Mouse (Mus musculus): ENCODE measurements around the gene Rnf213. TPM values are rescaled to one million over a fixed set of nuclear protein-coding genes. Genes with fewer than 3 reads are reported as not detected.

Rnf213 gene
- polyA plus RNA-seq, 1 experiment, result 8.9 TPM

DNA sequence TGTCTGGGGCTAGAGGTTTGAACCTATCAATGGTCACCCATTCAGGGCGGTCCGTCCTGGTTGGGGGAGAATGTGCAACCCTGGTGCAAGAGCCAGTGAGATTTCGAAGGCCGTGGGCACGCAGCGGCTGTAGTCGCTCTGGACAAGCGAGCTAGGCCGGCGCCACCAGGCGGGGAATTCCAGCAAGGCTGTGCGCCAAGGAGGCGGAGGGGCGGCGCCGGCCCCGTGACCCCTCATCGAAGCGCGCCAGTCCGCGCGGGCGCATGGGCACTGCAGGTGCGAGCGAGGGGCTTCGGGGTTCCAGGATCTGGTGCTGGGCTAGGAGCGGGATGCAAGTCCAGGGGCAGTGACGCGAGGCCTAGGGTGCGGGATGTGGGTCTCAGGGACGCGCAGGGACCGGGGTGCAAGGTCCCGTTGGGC lies 3.0 kb upstream of the Rnf213 start:
- DNase-seq (ENCODE audit: extremely low spot score in 1 of 2, low spot score in 1 of 2), result peak in 1 of 2 experiments; percentile 42

DNA sequence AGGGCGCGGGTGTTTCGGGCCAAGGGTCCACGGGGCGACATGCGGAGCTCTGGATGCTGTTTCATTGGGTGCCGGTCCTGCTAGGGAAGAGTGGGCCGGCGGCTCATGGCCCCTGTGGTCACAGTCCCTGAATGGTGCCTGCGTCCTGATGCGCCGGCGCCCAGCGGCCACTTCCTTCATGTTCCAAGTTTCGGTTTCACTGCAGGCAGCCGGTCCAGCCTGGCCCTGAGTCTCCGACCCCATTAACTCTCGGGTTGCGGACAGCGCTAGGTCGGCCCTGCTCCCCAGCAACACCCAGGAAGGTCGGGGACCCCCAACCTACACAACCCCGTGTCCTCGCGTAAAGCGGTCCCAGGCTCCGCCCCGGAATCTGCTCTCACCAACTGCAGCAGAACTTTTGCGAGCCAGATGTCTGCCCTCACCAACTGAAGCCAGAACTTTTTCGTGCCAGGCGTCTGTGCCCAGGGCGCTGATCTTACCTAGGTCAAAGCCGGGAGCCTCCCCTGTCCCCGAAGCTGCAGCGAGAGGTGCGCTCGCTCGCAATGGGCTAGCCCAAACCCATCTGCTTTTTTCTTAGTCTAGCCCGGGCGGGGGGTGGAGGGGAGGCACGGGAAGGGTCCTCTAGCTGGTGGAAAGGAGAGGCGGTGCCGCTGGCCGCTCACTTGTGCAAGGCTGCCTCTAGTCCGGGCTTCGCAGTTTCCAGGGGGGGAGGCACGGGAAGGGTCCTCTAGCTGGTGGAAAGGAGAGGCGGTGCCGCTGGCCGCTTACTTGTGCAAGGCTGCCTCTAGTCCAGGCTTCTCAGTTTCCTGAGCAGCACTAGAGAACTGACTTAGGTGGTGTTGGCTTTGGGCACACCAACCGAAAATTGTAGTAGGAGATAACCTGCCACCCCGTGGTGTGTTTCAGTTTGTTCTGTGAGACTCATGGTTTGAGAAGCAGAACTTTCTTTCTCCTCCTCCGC lies 2.3 kb upstream of the Rnf213 start:
- DNase-seq (ENCODE audit: extremely low spot score in 1 of 2, low spot score in 1 of 2), result peak in 1 of 2 experiments; percentile 46

DNA sequence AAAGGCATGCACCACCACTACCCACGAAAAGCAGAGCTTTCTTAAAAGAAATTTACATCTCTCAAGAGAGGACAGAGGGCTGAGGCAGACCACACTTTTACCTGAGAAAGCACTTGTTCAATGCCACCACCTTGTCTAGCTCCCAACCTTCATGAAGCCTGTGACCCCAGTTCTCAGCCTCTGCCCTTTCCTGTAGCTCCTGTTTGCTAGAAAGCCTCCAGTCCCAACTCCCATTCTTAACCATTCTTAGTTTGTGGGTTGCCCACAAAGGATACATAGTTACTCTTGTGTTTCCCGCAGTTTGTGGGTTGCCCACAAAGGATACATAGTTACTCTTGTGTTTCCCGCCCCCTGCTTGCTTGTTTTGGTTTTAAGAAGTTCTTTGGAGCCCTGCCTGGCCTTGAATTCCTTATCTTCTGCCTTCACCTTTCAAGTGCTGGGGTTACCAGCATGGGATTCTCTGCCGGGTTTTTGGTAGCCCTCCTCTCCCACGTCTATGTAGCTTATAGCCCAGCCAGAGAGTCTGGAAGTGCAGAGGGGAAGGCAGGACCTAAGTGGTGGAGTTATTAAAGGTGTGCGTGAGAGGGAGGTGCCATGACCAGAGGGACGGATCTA lies 1.4 kb upstream of the Rnf213 start:
- DNase-seq (ENCODE audit: extremely low spot score in 1 of 2, low spot score in 1 of 2), result no peak

DNA sequence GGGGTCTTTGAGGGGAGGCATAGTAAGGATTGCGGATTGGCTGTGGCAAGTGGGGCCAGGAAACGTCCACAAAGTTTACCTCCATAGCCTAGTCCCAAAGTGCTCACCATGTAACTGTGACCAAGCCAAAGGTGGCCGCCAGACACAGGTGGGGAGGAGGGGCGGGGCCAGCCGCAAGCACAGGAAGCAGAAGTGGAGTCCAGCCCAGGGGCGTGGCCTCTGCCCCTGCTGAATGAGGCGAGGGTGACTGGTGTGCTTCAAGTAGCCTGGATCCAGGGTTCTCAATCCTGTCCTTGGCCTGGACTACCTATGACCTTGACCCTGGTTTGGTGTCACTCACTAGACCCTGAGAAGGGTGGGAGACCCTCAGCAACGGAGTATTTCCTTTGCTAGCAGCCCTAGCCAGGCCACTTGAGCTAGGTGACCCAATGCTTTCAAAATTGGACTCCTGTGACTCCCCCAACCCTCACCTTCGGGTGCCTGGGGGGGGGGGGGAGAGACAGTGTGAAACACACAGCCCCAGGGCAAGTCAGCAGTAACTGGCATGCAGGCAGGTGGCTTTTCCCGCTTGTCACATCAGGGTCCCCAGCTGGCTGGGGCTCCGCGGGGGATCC lies 792 bp upstream of the Rnf213 start:
- DNase-seq (ENCODE audit: extremely low spot score in 1 of 2, low spot score in 1 of 2), result no peak

DNA sequence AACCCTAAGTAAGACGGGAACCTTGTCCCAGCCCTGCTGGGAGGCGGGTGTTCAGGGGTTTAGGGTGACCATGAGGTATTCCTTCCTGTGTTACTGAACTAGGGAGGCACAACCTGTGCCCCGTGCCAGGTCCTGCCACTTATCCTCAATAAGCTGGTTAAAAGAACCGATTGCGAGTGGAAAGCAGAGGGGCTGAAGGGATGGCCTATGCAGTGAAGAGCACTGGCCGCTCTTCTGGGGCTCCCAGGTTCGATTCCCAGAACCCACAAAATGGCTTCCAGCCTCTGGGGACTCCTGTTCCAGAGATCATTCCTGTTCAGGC lies 544 bp downstream of the Rnf213 start:
- no peak for DNase-seq (ENCODE audit: extremely low spot score in 1 of 2, low spot score in 1 of 2)

DNA sequence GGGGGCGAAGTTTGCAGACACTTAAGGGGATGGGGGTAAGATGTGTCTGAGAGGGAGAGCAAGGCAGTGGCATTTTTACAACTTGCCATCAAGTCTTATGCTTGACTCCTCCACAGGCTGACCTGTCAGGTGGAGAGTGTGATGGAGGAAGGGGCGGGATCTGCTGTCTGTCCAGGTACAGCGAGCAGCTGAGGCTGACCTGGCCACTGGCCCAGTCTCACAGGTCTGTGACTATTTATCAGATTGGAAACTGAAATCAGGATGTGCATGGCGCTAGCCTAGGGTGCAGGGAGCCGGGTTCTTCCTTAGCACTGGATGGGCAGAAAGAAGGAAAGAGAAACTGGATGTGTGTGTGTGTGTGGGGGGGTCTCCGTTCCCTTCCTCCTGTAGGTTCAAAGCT lies 1.3 kb downstream of the Rnf213 start:
- no peak for DNase-seq (ENCODE audit: extremely low spot score in 1 of 2, low spot score in 1 of 2)

DNA sequence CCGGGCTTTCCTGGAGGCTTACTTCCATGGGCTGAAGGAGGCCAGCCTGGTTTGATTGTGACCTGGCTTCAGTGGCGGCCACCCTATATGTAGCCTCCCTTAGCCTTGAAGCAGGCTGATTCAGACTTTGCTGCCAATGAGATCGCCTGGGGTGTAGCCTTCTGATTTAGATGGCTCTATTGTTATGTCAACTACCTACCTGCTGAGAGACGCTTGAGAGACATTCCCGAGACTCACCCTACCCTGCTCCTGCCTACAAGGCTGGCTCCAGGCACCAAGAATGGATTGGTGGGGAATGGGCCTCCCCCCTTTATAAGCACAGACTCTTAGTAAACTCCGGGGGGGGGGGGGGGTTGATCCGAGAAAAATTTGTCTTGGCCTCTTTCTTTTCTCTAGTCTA lies 2.5 kb downstream of the Rnf213 start:
- no peak for DNase-seq (ENCODE audit: extremely low spot score in 1 of 2, low spot score in 1 of 2)

DNA sequence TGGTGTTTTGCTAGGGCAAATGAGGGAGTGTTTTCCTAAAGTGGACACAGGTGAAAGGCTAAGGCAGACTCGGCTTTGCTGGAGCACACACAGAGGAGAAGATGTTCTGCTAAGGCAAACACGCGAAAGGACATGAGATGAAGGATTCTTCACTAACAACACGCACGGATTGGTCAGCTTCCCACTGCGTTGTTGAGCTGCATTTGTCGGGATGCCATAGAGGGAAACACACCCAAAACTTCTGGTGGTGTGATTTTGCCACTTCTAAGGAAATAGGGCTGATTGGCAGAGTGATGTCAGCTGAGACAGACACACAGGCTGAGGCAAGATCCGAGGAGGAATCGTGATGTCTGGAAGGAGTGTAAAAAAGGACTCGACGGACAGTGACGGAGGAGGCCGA lies 3.0 kb downstream of the Rnf213 start:
- no peak for DNase-seq (ENCODE audit: extremely low spot score in 1 of 2, low spot score in 1 of 2)

DNA sequence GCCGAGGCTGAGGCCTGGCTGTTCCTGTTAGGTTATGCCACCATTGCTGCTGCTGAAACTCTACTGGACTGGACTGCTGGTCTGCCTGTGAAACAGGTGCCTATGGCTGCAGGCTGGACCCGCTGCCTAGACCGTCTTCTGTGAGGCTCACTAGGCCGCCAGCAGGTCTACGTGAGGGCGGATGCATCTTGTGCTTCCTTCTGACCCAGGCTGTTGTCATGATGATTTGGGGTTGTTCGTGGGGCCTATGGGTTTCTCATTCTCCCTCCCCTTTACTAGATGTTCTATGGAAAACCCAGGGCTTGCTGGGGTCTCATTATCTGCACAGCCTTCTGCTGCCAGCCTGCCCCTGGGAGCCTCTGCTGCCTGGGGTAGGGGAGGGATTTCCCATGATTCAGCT lies 3.6 kb downstream of the Rnf213 start:
- DNase-seq (ENCODE audit: extremely low spot score in 1 of 2, low spot score in 1 of 2), result no peak

DNA sequence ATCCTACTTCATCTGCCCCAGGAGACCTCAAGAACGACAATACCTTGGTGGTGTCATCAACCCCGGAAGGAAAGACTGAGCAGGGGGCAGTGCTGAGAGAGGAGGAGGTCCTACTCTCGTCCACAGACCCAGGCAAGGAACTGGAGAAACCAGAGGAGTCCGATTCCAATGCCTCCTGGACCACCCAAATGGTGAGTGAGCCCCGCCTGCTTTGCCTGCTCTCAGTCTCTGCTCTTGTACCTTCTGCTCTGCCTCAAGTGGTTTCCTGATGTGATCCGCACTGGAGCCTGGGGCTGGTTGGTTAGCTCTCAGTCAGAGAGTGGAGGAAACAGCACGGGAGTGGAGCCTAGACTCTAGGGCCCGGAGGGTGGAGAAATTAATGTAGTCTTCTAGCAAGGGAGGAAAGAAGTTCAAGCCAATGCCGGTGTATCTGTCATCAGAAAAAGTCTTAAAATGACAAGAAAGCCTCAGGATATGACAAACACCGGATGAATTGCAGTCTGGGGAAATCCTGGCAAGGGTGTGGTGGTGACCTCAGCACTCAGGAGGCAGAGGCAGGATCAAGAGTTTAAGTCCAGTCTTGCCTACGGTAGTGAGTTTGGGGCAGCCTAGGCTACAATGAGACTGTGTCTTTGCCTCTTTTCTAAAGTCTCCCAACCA lies 9.7 kb downstream of the Rnf213 start:
- no peak for DNase-seq (ENCODE audit: extremely low spot score in 1 of 2, low spot score in 1 of 2)

DNA sequence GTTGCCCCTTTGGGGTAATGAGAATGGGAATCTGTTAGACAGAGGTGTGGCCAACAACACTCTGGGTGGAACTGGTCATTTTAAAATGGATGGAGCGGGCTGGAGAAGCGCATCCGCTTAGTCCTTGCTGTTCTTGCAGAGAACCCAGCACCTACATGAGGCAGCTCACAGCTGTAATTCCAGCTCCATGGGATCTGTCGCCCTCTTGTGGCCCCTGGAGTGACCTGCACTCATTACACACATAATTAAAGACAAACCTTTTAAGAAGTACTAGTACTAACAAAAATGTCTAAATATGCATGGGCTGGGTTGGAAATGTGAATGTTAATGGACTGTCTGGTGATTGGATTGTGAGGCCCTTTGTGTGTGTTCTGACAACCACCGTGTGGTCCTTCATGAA lies 11.7 kb downstream of the Rnf213 start:
- no peak for DNase-seq (ENCODE audit: extremely low spot score in 1 of 2, low spot score in 1 of 2)

DNA sequence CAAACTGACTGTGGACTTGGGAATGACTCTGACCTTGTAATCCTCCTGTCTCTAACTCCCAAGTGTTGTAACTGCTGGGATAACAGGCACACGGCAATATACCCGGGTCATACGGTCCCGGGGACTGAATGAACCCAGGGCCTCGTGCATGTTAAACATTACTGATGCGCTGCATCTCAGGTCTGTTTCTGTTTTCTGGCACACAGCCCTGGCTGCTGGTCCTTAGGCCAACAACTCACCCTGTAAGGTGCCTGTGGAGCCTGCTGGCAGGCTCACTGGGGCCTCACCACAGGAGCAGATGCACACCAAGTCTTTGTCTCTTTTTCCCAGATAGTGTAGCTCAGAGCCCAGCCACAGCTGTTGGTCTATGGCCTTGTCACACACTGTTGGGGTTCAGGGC lies 14.5 kb downstream of the Rnf213 start:
- DNase-seq (ENCODE audit: extremely low spot score in 1 of 2, low spot score in 1 of 2), result no peak

DNA sequence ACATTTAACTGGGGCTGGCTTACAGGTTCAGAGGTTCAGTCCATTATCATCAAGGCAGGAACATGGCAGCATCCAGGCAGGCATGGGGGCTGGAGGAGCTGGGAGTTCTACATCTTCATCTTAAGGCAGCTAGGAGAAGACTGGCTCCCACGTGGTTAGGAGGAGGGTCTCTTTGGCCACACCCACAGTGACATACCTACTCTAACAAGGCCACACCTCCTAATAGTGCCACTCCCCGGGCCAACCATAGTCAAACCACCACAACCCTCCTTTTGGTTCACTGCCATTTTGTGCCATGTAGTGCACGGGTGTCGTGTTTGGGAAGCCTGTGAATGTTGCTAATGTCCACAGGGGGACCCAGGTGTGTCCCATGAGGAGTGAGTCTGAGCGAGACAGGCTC lies 15.1 kb downstream of the Rnf213 start:
- DNase-seq (ENCODE audit: extremely low spot score in 1 of 2, low spot score in 1 of 2), result no peak

DNA sequence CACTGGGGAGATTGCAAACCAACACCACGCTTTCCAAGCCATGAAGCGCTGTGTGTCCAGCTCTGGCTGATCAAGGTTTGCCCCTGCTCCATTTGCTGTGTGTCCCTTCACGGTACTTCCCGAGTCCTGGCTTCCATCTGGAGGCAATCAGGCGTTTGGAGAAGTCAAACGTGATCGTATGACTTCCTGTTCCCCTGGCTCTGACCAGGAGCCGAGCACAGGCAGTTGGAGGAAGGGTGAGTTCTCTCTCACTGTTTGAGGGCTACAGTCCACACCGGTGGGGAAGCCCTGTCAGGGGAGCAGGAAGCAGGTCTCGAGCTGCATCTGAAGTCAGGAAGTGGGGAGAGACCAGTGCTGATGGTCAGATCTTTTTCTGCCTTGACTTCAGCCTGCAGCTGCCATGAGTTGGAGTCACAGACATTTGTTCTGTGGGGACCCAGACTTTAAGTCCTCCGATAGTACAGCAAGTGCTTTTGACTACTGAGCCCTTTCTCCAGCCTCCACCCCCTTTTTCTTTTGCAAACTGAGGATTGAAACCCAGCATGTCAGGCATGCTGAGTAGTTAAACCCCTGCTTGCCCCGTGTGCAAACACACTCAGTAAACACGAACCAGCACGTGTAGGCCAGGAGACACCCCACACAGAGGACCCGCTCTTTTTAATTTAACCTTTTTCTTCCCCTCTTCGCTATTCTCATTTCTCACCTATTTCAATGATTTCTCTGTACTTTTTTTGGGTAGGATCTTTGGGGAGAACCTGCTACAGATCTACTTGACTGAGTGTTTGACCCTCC lies 26.6 kb downstream of the Rnf213 start:
- DNase-seq (ENCODE audit: extremely low spot score in 1 of 2, low spot score in 1 of 2), result no peak

DNA sequence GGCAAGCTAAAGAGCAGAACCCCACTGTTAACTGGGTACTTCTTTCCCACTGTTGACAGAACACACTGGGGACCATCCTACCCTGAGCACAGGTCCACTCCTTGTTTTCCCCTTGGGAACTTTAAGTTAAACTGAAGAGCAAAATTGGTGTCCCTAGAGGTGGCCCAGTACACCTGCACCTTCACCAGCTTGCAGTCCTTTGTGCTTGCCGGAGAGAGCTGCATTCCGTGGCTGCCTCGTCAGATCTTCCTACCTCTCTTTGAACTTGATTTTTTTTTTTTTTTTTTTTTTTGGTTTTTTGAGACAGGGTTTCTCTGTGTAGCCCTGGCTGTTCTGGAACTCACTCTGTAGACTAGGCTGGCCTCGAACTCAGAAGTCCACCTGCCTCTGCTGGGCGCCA lies 27.5 kb downstream of the Rnf213 start:
- no peak for DNase-seq (ENCODE audit: extremely low spot score in 1 of 2, low spot score in 1 of 2)

DNA sequence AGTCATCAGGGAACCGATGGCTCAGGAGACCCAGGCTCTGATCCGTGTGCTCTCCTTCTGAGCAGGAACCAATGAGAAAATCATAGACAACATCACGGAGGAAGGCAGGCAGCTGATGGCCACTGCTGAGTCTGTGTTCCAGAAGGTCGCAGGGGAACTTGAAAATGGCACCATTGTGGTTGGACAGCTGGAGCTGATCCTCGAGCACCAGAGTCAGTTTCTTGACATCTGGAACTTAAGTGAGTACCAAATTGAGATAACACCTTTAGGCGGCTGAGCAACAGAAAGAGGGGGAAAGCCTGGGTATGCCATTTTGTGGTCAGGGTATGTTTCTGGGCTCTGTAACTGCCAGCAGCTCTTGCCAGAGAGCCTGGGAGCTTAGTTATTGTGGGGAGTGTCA lies 34.5 kb downstream of the Rnf213 start:
- no peak for DNase-seq (ENCODE audit: extremely low spot score in 1 of 2, low spot score in 1 of 2)

DNA sequence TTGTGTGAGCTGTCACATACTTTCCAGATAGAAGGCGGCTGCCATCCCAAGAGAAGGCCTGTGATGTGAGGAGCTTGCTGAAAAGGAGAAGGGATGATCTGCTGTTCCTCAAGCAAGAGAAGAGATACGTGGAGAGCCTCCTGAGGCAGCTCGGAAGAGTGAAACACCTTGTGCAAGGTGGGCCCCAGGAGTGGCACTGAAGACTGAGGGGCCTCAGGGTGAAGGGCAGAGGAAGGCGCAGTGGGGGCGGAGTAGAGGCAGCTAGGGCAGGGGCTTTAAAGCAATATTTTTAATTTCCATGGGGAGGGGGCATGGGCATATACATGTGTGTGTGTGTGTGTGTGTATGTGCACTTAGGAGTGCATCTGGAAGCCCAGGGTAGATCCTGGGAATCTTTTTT lies 35.1 kb downstream of the Rnf213 start:
- DNase-seq (ENCODE audit: extremely low spot score in 1 of 2, low spot score in 1 of 2), result no peak

DNA sequence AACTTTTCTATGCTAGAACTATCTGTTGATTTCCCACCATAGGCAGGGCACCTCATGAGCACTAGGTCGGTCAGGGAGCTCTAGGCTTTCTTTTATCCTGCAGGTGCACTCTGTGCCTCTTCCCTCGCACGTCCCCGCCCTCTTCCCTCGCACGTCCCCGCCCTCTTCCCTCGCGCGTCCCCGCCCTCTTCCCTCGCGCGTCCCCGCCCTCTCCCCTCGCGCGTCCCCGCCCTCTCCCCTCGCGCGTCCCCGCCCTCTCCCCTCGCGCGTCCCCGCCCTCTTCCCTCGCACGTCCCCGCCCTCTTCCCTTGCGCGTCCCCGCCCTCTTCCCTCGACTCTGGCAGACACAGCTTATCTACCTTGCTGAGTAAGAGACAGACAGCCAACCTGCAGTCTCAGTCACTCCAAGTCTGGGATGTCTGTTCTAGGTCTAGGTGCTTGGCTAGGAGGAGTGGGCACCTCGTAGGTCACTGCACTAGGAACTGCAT lies 35.8 kb downstream of the Rnf213 start:
- no peak for DNase-seq (ENCODE audit: extremely low spot score in 1 of 2, low spot score in 1 of 2)

DNA sequence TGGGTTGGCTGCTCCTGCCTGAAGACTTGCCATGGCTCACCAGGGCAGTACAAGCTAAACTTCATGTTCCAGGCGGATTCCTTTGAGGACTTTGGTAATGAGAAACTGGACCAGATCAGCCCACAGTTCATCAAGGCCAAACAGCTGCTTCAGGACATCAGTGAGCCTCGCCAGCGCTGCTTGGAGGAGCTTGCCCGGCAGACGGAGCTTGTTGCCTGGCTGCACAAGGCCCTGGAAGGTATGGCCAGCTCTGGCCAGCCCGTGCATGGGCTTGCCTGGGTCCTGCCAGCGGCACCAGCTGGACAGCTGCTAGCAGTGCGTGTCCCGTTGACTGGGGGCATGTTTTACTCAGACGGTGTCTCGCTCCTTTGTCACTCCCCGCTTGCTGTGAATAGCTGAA lies 38.6 kb downstream of the Rnf213 start:
- no peak for DNase-seq (ENCODE audit: extremely low spot score in 1 of 2, low spot score in 1 of 2)

DNA sequence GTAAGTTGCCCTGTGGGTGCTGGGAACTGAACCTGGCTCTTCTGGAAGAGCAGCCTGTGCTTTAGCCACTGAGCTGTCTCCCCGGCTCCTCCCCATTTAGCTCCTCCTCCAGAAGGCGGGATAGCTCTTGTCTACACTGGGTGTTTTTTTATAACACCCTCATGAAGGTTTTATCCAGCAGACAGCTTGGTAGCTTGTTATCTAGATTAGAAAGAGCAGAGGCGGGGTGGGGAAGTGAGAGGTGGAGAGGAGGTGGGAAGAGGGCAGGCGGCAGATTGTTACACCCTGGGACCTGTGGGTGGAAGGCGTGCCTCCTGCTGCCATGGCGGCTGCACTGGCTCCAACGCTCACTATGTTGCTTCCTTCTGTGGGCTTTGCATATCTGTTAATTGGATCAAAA lies 39.8 kb downstream of the Rnf213 start:
- no peak for DNase-seq (ENCODE audit: extremely low spot score in 1 of 2, low spot score in 1 of 2)

Data from frontal cortex, adult 2 months (tissue).